Mouse (Mus musculus): ENCODE data around the gene Triobp.
A peak's percentile ranks its signal among the peaks of the same experiment; 100 is the strongest.

The Triobp gene

DNA sequence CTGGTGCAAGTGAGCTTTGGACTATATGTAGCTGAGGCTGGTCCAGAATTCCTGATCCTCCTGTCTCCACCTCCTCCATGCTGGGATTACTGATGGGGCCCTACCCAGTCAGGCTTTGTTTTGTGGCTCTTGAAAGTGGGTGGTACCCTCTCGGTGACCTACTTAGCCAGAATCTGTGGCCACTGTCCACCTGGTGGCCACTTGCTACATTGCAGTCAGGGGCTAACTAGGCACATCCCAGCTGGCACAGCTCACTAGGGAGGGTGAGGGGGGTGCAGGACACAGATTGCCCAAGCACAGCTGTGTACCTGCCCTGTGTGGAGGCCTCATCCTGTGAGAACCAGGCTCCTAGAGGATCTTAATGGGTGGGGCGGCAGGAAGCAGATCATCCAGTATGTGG is 15.4 kb downstream of the Triobp start:
- DNase-seq (ENCODE audit: inconsistent ontology term) = peak; percentile 88

DNA sequence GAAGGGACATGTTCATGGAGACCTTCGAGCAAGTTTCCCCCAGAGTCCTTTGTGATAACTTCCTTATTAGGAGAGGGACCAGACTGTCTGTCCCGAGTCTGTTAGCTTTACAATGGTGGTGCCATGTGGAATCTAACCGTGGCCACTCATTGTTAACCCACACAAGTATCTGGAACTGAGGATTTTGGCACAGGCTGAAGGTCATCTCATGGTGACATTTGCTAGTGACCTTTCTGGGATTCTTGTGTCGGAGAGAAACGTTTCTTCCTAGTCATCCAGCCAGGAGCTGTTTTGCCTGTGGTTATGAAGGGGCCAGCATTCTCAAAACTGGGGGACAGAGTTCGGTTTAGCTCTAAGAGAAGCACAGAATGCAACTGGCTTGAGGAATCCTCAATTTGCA is 24.1 kb downstream of the Triobp start:
- DNase-seq (ENCODE audit: inconsistent ontology term) = no peak

DNA sequence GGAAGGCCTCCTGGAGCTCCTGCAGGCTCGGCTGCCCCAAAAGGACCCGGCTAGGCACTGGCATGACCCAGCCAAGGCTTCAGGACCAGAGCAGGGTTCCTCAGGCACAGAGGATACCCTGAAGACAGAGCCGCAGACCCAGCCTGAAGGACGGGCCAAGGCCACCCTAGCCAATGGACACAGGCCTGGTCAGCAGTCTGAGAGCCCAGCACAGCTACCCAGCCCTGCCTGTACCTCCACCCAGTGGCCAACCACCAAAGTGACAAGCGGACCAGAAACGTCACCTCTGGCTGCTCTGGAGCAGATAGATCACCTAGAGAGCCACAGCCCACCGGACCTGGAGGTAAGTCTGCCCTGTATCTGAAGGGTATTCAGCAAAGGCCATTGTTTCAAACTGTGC is 26.4 kb downstream of the Triobp start:
- DNase-seq (ENCODE audit: inconsistent ontology term) = peak; percentile 23

DNA sequence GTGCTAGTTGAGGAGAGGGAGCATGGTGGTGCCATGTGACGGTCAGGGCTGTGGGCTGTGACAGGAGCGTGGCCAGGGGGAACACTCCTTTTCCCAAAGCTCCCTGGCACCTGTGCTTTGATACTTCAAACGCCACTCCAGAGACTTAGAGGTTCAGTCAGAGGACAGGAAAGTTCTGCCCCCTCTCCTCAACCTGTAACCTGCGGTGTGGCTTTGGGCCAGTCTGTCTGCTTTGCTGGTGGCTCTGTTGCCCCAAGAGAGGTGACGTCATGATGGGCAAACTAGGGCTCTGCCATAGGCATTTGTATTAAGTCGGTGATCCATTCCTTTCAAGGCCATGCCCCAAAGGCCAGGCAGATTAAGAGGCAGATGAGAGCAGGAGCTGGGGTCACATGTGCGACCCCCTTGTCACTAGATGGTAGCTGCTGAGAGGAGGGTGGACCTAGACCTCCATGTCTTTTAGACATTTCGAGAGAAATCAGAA is 30.2 kb downstream of the Triobp start:
- no peak for DNase-seq (ENCODE audit: inconsistent ontology term)

DNA sequence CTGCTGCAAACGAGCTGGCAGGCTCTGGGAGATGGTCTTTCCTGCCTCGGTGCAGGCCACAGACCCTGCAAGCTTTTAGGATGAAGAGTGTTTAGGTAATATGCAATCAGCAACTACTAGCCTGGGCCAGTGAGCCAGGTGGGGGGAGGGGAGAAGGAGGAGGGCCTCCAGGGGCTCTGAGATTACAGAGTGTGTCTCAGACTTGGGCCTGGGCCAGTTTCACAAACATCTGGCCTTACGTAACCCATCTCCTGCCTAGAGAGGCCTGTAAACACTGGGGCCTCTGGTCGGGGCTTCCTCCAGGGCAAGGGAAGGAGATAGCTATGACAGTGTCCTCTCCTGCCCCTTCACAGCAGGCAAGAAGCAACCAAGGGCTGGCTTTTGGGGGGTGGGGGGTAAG is 31.4 kb downstream of the Triobp start:
- DNase-seq (ENCODE audit: inconsistent ontology term) = no peak

DNA sequence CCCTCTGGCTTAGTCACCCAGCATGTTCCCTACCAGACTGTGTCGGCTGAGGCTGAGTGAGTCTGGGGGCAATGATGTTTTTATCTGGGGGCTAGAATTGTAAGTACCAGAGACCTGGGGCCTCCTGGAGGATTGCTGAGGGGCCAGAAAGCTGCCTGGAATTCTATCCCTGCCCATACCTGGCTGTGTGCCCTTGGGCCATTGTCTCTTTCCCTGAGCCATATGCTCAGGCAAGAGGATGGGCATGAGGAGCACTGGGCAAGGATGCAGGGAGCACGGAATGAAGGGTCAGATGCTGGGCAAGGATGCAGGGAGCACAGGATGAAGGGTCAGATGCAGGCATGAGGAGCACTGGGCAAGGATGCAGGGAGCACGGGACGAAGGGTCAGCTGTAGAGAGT is 32.6 kb downstream of the Triobp start:
- no peak for DNase-seq (ENCODE audit: inconsistent ontology term)

DNA sequence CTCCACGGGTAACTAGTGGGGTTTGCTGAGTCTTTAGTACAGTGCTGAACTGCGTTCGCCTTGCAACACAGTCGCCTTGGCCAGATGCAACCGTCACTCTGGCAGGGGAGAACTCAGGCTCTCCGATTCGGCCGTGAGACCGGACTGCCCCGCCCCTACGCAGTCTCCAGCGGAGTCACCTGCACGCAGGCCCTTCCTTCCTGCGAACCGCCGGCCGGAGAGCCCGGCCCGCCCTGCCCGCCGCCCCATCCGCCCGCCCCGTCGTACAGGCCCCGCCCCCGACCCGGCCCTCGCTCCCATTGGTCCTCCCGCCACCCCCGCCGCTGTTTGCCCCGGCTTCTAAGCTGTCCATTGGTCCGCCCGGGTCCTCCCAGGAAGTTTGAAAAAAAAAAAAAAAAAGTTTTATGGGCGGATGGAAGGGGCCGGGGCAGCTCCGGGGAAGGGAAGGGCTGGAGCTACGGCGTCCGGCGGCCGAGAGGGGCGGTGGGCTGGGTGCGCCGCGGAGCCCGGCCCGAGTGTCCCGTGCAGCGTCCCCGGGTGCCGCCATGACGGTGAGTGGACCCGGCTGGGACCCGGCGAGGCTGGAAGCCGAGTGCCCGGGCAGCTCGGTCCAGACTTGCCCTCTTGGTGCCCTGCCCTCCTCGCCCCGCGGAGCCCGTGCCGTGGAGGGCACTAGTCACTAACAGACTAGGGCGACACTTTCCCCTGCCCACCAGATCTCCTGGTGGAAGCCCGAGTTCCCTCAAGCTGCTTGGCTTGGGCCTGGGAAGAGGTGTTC is 35.3 kb downstream of the Triobp start:
- peak; percentile 98 for DNase-seq (ENCODE audit: inconsistent ontology term)

DNA sequence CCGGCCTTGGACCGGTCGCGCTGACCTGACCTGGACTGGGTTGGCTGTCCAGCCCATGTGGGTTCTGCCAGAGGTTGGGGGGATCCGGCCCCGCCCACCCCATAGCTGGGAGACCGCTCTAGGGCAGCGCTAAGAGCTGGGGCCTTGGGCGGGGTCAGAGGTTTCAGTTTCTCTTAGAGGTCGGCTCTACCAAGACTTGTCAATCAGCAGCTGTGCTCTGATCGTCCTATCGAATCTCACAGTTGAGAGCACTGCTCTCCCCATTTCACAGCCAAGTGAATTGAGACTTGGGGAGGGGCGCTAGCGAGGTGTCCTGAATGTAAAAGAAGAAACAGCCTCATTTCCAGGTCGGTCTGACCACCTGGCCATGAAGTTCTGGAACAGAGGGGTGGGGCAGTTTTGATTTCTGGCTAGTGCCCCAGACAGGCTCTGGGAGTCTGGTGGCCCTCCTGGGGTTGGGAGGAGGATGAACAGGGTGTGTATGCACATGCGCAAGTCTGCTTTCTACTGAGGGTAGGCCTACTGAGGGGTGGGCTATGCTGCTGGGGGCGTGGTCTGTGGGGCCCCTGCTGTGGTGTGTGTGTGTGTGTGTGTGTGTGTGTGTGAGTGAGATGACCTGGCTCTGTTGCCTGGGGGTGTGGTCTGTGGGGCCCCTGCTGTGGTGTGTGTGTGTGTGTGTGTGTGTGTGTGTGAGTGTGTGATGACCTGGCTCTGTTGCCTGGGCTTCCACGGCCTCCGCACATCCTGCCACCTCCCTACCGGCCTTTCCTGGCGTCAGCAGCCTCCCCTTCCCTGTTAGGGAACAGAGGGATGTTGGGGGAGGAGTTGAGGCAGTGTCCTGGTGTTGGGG is 36.1 kb downstream of the Triobp start:
- DNase-seq (ENCODE audit: inconsistent ontology term) = peak; percentile 82

DNA sequence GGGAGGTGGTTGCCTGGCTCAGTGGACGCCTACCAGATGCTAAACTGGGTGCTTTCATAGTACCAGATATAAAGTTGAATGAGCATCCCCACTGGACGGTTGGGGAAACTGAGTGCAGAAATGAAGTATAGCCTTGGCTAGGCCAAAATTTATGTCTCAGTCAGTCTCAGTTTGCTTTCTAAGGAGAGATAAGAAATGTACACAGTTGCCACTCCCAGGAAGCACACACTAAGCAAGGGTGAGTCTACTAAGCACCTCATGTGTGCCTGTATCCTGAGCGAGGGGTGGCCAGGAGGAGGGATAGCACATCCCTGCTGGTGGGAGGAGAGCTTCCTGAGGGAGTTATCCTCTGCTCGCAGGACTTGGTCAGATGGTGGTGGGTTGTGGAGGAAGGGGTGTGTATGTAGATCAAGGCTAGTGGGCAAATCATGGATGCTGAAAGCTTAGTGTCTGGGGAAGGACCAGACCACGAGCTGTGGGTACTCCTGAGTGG is 36.8 kb downstream of the Triobp start:
- DNase-seq (ENCODE audit: inconsistent ontology term) = no peak

DNA sequence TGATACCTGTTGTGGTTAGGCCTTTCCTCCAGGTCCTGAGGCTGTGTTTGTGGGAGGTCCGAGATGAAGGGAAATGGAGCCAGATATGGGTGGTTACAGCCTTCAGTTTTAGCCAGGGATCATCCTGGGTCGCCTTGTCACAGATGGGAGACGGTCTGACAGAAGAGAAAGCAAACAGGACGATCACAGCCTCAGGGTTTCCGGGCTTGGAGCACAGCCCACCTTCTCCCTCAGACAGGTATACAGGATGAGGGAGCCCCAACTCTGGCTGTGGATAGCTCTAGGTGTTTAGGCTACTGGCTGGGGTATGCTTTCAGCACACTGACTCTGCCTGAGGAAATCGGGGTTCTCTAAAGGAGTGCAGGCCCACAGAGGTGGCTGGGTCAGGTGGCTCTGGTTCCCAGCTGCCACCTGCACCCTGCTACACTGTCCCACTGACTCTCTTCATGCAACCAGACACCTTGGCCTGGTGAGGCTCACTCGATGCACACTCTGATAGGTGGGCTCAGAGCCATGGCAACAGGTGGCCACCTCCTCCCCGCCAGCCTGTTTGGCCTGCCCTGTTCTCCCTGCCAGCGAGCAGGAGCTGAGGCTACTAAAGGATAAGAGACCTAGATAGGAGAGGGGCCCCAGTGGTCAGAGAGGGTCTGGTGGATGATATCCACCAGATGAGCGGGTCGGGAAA is 39.2 kb downstream of the Triobp start:
- DNase-seq (ENCODE audit: inconsistent ontology term) = no peak

DNA sequence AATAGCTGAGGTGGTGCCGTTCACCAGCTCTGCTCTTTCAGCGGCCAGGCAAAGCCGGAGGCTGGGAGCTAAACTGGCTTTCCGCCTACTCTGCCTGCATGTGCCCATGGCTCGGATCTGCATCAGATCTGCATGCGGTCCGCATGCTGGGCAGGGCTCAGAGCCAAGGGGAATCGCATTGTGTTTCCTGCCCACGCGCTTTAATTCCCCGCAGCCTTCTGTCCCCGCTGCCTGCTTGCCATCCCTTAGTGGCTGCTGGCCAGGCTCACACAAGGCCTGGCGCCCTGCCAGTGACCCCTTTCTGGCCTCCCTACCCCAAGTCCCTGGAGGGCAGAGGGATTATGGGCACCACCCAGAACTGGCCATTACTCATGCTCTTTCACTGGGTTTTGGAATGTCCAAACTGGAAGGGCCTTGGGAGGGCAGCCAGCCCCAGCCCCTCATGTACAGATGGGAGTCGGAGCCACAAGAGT is 41.0 kb downstream of the Triobp start:
- DNase-seq (ENCODE audit: inconsistent ontology term) = peak; percentile 100

DNA sequence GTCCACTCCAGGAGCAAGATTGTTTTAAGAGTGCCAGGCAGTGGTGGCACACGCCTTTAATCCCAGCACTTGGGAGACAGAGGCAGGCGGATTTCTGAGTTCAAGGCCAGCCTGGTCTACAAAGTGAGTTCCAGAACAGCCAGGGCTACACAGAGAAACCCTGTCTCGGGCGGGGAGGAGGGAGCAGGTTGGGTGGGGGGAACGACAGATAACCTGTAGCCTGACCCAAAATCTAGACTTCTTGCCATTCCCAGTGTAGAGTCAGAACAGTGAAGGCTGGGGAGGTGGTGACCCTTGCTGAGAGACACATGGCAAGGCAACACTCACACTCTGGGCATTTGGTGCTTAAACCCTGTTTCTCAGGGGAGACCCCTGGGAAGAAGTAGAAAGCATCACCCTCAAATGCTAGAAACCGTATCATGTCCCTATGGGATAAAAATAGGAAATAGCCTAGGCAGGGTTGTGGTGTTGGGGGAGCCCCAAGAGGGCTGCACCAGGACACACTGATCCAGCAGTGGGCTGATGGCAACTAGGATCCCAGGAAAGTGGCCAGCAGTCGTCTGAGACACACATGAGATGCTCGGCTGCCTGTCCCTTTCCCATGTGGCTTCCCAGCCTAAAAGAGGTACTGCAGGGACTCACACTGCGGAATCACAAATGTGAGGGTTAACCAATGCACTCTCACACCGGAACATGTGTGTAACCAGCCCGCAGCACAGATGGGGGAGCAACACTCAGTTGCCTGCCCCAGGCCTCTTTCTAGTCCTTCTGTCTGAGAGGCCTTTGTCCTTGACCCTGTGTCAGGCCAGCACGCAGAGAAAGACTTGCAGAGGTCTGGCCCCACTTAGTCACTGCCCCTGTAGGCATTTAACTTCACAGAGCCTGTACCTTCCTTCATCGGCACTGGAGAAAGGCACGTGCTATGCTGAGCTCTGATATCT is 41.9 kb downstream of the Triobp start:
- no peak for DNase-seq (ENCODE audit: inconsistent ontology term)

DNA sequence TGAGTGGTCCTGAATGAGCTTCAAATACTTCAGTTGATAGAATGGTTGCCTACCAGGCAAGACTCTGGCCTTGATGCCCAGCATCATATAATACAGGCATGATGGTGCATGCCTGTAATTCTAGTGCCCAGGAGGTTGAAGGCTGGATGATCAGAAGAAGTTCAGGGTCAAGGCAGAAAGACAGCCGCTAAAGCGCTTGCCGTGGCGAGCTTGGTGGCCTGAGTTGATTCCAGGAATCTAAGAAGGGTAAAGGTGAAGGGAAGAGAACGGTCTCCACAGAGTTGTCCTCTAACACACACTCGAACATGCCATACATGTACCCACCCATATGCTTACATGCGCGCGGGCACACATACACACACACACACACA is 42.6 kb downstream of the Triobp start:
- DNase-seq (ENCODE audit: inconsistent ontology term) = no peak

DNA sequence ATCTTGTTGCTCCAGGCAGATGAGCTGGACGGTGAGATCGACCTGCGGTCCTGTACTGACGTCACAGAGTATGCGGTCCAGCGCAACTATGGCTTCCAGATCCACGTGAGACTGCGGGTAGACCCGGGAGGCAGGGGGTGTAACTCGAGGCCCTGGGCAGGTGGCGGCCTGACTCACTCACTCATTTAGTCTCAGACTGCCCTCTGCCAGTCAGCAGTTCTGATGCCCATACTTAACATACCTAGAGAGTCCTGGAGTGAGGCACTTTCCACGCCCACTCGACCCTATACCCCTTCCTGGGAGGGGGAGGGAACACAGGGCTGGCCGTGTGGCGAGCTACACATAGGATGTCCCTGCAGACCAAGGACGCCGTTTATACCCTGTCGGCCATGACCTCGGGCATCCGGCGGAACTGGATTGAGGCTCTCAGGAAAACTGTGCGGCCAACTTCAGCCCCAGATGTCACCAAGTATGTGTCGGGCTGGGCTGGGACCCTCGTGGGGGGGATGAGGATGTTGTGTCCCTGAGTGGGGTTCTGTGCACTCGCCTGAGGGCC is 43.5 kb downstream of the Triobp start:
- no peak for DNase-seq (ENCODE audit: inconsistent ontology term)

DNA sequence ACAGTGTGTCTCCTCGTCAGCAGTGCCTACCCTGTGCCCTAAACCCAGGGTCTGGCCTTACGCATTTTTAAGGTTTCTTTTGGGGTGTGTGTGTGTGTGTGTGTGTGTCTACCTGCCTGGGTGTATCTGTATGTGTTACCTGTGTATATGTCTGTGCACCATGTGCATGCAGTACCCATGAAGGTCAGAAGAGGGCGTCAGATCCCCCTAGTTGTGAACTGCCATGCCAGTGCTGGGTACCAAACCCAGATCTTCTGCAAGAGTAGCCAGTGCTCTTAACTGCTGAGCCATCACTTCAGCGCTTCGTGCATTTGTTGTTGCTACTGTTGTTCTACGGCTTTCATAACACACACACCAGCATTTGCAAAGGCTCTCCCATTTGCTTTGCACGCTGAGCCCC is 44.7 kb downstream of the Triobp start:
- no peak for DNase-seq (ENCODE audit: inconsistent ontology term)

DNA sequence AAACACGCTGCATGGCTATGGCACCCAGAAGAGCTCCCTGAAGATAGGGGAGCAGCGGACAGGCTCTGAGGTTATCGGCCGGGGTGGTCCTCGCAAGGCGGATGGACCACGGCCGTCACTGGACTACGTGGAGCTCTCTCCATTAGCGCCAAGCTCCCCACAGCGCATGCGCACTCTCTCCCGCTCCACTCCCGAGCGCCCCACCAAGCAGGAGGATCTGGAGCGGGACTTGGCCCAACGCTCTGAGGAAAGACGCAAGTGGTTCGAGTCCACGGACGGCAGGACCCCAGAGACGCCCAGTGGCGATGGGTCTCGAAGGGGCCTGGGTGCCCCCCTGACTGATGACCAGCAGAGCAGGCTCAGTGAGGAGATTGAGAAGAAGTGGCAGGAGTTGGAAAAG is 45.4 kb downstream of the Triobp start:
- no peak for DNase-seq (ENCODE audit: inconsistent ontology term)

DNA sequence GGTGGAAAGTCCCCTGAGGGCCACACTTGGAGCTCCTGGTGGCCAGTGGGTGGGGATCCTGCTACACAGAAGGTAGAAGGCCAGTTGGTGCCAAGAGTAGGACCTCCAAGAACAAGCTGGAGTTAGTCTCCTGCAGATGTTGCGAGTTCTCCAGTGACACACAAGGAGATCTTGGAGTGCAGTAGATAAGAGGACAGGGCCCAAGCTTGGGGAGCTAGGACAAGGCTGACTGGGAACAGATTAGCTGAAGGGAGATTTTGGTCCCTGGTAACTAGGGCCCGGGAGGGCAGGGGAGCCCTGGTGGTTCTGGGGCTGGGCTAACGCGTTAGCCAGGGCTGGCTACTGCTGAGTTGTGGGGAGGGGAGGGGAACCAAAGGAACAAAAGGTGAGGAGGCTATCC is 48.4 kb downstream of the Triobp start:
- no peak for DNase-seq (ENCODE audit: inconsistent ontology term)

DNA sequence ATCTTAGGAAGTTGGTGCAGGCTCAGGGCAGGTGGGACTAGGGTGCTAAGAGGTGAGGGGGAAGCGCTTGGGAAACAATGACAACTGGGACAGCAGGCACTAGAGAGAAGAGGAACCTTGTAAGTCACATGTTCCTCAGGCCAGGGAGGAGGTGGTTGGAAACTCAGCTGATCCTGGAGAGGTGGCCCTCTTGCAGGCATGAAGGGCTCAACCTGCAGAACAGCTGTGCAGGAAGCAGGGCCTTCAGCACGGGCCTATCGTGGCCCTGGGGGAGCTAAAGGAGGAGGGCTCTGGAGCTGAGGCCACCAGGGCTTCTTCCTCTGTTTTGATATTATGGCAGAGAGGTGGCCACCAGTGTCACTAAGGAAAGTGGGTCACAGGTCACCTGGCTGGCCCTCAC is 49.1 kb downstream of the Triobp start:
- no peak for DNase-seq (ENCODE audit: inconsistent ontology term)

DNA sequence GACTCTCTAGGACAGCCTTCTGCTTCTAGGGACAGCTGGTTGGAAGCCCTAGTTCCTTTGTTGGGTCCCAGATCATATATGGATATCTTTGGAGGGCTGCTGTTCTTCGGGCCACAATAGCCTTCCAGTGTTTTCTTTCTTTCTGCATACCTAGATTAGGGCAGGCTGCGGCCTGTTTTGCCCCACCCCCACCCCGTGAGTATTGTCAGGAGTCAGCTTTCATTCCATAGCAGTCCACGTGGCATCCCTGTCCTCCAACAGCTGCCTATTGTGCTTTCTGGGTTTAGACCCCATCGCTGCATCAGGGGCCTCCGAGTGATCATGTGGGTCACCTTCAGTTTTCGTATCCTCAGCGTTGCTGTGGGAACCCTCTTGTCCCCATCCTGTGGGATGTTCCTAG is 50.8 kb downstream of the Triobp start:
- DNase-seq (ENCODE audit: inconsistent ontology term) = no peak

DNA sequence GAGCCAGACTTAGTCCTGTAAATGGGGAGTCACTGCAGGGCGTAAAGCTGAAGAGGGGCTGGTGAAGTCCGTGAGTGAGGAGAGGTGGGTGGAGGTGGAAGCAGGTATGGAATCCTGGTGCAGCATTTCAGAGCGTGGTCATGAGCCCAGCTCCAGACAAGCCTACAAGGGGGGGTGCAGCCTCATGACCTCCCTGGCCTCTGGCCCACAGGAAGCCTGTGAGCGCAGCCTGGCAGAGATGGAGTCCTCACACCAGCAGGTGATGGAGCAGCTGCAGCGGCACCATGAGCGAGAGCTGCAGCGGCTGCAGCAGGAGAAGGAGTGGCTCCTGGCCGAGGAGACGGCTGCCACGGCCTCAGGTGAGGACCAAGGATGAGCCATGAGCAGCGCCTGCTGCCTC is 52.1 kb downstream of the Triobp start:
- DNase-seq (ENCODE audit: inconsistent ontology term) = no peak

DNA sequence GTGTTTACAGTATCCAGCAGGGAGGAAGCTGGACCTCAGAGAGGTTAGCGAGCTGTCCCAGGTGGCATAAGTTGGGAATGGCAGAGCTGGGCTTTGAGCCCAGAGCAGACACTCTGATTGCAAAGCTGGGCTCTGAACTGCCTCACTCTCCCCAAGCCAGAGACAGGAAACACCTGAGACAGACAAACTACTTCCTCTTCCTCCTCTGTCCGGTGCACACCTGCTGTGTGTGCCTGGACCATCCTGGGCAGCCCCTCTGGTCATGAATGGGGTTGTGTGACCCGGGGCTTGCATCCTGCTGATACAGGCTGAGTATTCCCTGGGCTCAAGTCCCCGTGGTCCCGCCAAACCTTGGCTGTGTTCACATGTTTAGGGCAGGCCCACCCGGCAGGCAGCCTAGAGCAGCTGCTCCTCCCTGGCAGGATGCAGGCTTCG is 52.9 kb downstream of the Triobp start:
- DNase-seq (ENCODE audit: inconsistent ontology term) = no peak
